Mouse (Mus musculus) forebrain, embryonic 15.5 days (tissue): ENCODE measurements at regions not wholly inside any gene's neighbourhood (a gene's known extent, or its start where the extent isn't known, plus 50 kb on each side); places are given as distances from the start of the nearest gene placed in this dataset.

Experiments used
- ATAC-seq: fragments of 200-750 bp; cut with Nextera tagmentation; replicated peaks from 2 replicates; pipeline ENCODE4 v1.8.0; 2017; ENCODE audit warnings: mild to moderate bottlenecking, moderate TSS enrichment, moderate library complexity
- H3K27ac ChIP-seq: fragments of 300-500 bp; sonication (generic); replicated peaks from 2 replicates; pipeline ENCODE4 v1.5.1; 2015; ENCODE audit warnings: mild to moderate bottlenecking, inconsistent platforms
- H3K27me3 ChIP-seq: fragments of 300-500 bp; sonication (generic); 2 replicates; pipeline ENCODE4 v1.6.1; 2015; ENCODE audit warnings: inconsistent platforms
- H3K36me3 ChIP-seq: fragments of 300-500 bp; sonication (generic); 2 replicates; pipeline ENCODE4 v1.6.1; 2015; ENCODE audit warnings: mild to moderate bottlenecking, inconsistent platforms
- H3K4me1 ChIP-seq: fragments of 300-500 bp; sonication (generic); 2 replicates; pipeline ENCODE4 v1.6.1; 2015; ENCODE audit warnings: inconsistent platforms
- H3K4me2 ChIP-seq: fragments of 300-500 bp; sonication (generic); replicated peaks from 2 replicates; pipeline ENCODE4 v1.6.1; 2015; ENCODE audit warnings: mild to moderate bottlenecking, inconsistent platforms
- H3K4me3 ChIP-seq: fragments of 300-500 bp; sonication (generic); 2 replicates; pipeline ENCODE4 v1.5.1; 2015; ENCODE audit warnings: mild to moderate bottlenecking, inconsistent platforms
- H3K9ac ChIP-seq: fragments of 300-500 bp; sonication (generic); replicated peaks from 2 replicates; pipeline ENCODE4 v1.6.1; 2015; ENCODE audit warnings: mild to moderate bottlenecking, inconsistent platforms
- H3K9me3 ChIP-seq: fragments of 300-500 bp; sonication (generic); 2 replicates; pipeline ENCODE4 v1.6.1; 2016; ENCODE audit warnings: inconsistent platforms
- WGBS: fragments of 180-500 bp; shearing (Covaris S2); methylation state at CpG from one replicate; pipeline ENCODE4 v1.1.7; 2015; ENCODE audit warnings: mixed read lengths; 5-methylcytosine and 5-hydroxymethylcytosine counted together

DNA sequence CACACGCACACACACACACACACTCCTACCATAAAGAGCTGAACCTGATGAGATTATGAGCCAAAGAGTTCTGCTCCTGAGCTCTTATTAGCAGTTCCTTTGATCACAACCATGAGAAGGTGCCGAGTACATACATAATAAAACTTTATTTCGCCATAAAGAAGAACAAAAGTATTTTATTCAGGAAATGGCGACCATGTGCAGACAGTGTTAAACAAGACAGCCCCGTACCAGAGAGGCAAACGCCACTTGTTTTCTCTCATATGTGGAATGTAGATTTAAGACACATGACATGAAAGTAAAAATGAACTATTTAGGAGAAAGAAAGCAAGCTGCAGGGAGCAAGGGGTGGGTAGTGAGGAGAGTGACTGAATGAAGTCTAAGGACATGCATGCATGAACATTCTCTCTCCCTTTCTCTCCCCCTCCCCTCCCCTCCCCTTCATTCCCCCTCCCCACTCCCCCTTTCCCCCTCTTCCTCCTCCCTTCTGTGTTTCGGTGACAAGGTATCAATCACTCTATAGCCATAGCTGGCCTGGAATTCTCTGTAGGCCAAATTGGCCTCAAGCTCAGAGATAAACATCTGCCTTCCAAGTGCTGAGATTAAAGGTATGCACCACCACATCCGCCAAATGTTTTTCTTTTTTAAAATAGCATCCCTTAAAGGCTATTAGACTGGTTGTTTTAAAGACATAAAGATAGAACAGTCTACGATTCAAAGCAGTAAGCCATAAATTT lies 266.0 kb upstream of the Map3k7 start:
- no peak overlapping the region for H3K4me2 ChIP-seq
- no peaks in the 10 kb centered on the region for H3K36me3 ChIP-seq
- H3K4me1 ChIP-seq, result no peaks in the 10 kb centered on the region
- no peak overlapping the region for H3K9ac ChIP-seq
- H3K27ac ChIP-seq, result no peak overlapping the region
- ATAC-seq, result no peak
- 68% methylated on average over 9 of the region's 9 CpGs for WGBS
- H3K4me3 ChIP-seq, result no peak overlapping the region
- H3K9me3 ChIP-seq, result no peaks in the 10 kb centered on the region
- H3K27me3 ChIP-seq, result no peaks in the 10 kb centered on the region

- no peaks in the 10 kb centered on the region for H3K9me3 ChIP-seq
- no peak overlapping the region for H3K27ac ChIP-seq
- no peaks in the 10 kb centered on the region for H3K36me3 ChIP-seq
- 89% methylated on average over 4 of the region's 4 CpGs for WGBS
- no peaks in the 10 kb centered on the region for H3K4me1 ChIP-seq
- no peak for ATAC-seq
- H3K27me3 ChIP-seq, result no peaks in the 10 kb centered on the region
- H3K9ac ChIP-seq, result no peak overlapping the region
- no peak overlapping the region for H3K4me3 ChIP-seq
- no peak overlapping the region for H3K4me2 ChIP-seq
These were observed 265.5 kb upstream of the Map3k7 start for GRCm38 (mm10) chr4:31698506-31698782.

DNA sequence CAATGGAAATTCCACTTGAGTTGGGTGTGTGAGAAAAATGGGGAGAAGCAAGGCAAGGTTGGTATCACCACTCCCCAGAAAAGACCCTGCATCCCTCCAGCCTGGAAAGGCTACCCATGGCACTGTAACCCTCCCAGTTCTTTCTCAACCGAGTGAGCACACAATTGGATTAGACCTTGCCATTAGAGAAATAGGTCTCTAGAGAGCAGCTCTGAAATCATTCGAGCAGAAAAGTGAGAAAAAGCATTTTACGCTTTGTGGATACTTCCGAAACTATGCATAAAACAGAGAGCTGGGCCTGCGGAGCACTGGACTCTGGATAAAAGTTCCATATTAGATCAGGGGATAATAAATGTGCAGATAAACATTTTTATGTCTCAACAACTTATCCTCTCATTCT lies 264.6 kb upstream of the Map3k7 start:
- Histone ChIP-seq H3K4me2 (no peak overlapping the region), H3K27ac (no peak overlapping the region), H3K9ac (no peak overlapping the region), H3K36me3 (no peaks in the 10 kb centered on the region), H3K9me3 (no peaks in the 10 kb centered on the region), H3K4me3 (no peak overlapping the region), H3K27me3 (no peaks in the 10 kb centered on the region), H3K4me1 (no peaks in the 10 kb centered on the region)
- 51% methylated on average over 5 of the region's 5 CpGs for WGBS
- no peak for ATAC-seq

DNA sequence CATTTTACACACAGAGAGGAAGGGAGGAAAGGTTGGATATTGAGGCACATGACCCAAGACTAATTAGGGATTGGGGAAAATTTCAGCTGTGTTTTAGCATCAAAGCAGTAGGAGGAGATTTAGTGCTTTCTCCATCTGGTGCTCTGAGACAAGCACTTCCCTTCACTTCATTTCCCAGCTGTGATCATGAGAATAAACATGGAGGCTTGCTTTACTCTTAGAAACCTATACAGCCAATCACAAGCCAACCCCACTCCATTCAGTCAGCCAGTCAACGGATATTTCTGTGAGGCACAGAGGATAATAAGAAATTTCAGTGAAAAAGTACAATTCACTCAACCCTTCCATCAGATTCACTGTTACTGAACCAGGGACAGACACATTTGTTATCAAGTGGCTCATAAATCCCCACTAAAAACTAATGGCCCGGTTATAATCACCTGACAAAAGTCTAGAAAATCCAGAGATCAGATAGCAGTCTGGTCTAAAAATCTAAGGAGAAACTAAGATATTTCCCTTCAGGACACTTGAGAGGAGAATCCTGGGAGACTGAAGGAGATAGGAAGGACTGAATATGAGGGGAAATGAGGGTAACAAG lies 249.7 kb upstream of the Map3k7 start:
- H3K9me3 ChIP-seq, result no peaks in the 10 kb centered on the region
- no peaks in the 10 kb centered on the region for H3K27me3 ChIP-seq
- H3K9ac ChIP-seq, result no peak overlapping the region
- no peak overlapping the region for H3K27ac ChIP-seq
- no peak overlapping the region for H3K4me3 ChIP-seq
- H3K36me3 ChIP-seq, result no peaks in the 10 kb centered on the region
- no peaks in the 10 kb centered on the region for H3K4me1 ChIP-seq
- 83% methylated on average over 2 of the region's 2 CpGs for WGBS
- no peak overlapping the region for H3K4me2 ChIP-seq
- ATAC-seq, result no peak

- 67% methylated on average over 7 of the region's 7 CpGs for WGBS
- Histone ChIP-seq H3K27me3 (no peaks in the 10 kb centered on the region), H3K4me3 (no peak overlapping the region), H3K4me1 (peaks cover 21% of the 10 kb centered on the region), H3K9ac (no peak overlapping the region), H3K9me3 (no peaks in the 10 kb centered on the region), H3K4me2 (no peak overlapping the region), H3K27ac (no peak overlapping the region), H3K36me3 (no peaks in the 10 kb centered on the region)
- ATAC-seq, result no peak
These were observed 240.4 kb upstream of the Map3k7 start for GRCm38 (mm10) chr4:31723501-31723900.

DNA sequence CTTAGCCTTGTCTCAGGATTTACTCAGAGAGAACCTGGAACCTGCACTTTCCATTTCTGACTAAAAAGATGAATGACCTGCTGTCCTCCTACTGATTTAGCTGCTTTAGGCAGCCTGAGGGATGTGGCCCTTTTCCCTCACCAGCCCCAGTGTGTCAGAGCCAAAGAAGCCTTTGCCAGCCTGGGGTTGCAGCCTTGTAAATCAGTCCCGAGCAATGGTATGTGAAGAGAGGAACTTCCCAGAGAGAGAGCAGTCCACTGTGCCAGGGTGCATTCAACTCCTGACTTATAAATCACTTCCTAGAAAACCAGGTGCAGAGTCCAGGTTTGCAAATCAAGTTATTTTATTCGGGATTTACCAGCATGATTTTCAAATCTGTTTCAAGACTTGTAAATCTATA lies 239.5 kb upstream of the Map3k7 start:
- Histone ChIP-seq H3K36me3 (no peaks in the 10 kb centered on the region), H3K27ac (no peak overlapping the region), H3K9ac (no peak overlapping the region), H3K4me3 (no peak overlapping the region), H3K27me3 (no peaks in the 10 kb centered on the region), H3K9me3 (no peaks in the 10 kb centered on the region), H3K4me2 (no peak overlapping the region), H3K4me1 (peaks cover 22% of the 10 kb centered on the region)
- ATAC-seq, result no peak
- 70% methylated on average over 2 of the region's 2 CpGs for WGBS

GRCm38 (mm10) chr4:31727498-31728148 lies 236.3 kb upstream of the Map3k7 start:
- Histone ChIP-seq H3K9ac (no peak overlapping the region), H3K4me1 (peaks cover 22% of the 10 kb centered on the region), H3K36me3 (no peaks in the 10 kb centered on the region), H3K9me3 (no peaks in the 10 kb centered on the region), H3K27me3 (no peaks in the 10 kb centered on the region), H3K4me3 (no peak overlapping the region), H3K27ac (peak overlapping the region; percentile 41), H3K4me2 (no peak overlapping the region)
- 18% methylated on average over 9 of the region's 9 CpGs for WGBS
- ATAC-seq, result peak; percentile 93

GRCm38 (mm10) chr4:31728149-31728516 lies 235.8 kb upstream of the Map3k7 start:
- H3K9me3 ChIP-seq, result no peaks in the 10 kb centered on the region
- no peak overlapping the region for H3K4me3 ChIP-seq
- H3K4me1 ChIP-seq, result peaks cover 22% of the 10 kb centered on the region
- H3K27ac ChIP-seq, result 0 out of 2 replicates have a peak overlapping the region, but pooled peaks have one; percentile 16
- no peak overlapping the region for H3K4me2 ChIP-seq
- WGBS, result 47% methylated on average over 3 of the region's 3 CpGs
- no peaks in the 10 kb centered on the region for H3K27me3 ChIP-seq
- no peaks in the 10 kb centered on the region for H3K36me3 ChIP-seq
- H3K9ac ChIP-seq, result no peak overlapping the region
- no peak for ATAC-seq

- ATAC-seq, result no peak
- no peaks in the 10 kb centered on the region for H3K4me1 ChIP-seq
These were observed 220.1 kb upstream of the Map3k7 start for GRCm38 (mm10) chr4:31743776-31744175.

DNA sequence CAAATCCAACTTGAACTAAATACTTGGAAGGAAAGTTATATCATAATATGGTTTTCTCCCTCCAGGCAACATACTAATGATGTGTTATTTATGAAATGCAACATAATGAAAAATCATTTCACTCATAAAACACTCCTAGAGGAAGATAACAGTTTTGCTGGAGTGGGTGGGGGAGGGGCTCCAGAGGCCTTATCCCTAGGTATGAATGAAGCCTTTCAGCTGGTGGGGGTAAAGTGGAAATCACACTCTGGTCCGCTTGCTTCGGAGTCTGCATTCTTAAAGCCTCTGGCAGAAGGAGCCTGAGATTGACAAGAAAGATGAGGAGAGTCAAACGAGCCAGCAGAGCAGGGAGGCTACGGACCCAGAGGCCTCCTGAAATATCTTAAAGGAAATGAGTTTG lies 219.5 kb upstream of the Map3k7 start:
- Histone ChIP-seq H3K4me3 (no peak overlapping the region), H3K9ac (no peak overlapping the region), H3K36me3 (no peaks in the 10 kb centered on the region), H3K9me3 (no peaks in the 10 kb centered on the region), H3K4me2 (no peak overlapping the region), H3K4me1 (no peaks in the 10 kb centered on the region), H3K27me3 (no peaks in the 10 kb centered on the region), H3K27ac (no peak overlapping the region)
- no peak for ATAC-seq
- 57% methylated on average over 4 of the region's 4 CpGs for WGBS

More at GRCm38 (mm10) chr4:31743776-31744175, 220.1 kb upstream of the Map3k7 start:
- Histone ChIP-seq H3K27me3 (no peaks in the 10 kb centered on the region), H3K4me2 (no peak overlapping the region), H3K4me3 (no peak overlapping the region), H3K9me3 (no peaks in the 10 kb centered on the region), H3K9ac (no peak overlapping the region), H3K27ac (no peak overlapping the region), H3K36me3 (no peaks in the 10 kb centered on the region)
- WGBS, result 89% methylated on average over 3 of the region's 3 CpGs

GRCm38 (mm10) chr4:31753677-31754312 lies 210.1 kb upstream of the Map3k7 start:
- H3K9me3 ChIP-seq, result no peaks in the 10 kb centered on the region
- no peak overlapping the region for H3K4me2 ChIP-seq
- no peaks in the 10 kb centered on the region for H3K36me3 ChIP-seq
- H3K4me3 ChIP-seq, result no peak overlapping the region
- H3K27me3 ChIP-seq, result no peaks in the 10 kb centered on the region
- H3K27ac ChIP-seq, result no peak overlapping the region
- no peak overlapping the region for H3K9ac ChIP-seq
- H3K4me1 ChIP-seq, result no peaks in the 10 kb centered on the region
- ATAC-seq, result 0 out of 2 replicates have a peak, but pooled peaks have one; percentile 51
- WGBS, result 89% methylated on average over 5 of the region's 5 CpGs

DNA sequence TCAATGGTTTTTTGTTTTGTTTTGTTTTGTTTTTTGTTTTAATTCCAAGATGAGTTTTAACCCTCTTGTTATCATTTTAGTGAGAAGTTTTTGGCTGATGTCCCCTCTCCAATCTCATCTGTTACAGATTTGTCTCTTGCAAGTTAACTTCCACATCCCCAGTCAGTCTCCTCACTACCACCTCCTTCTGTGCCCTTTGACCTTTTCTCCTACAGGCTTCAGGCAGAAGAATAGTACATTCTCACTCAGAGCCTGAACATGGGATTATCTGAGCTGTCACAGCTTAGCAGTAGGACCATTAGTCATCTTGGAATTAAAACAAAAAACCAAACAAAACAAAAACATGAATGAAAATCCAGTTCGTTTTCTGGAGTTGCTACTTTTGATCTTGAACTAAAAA lies 206.8 kb upstream of the Map3k7 start:
- Histone ChIP-seq H3K9me3 (no peaks in the 10 kb centered on the region), H3K4me3 (no peak overlapping the region), H3K4me2 (no peak overlapping the region), H3K27ac (no peak overlapping the region), H3K4me1 (no peaks in the 10 kb centered on the region), H3K27me3 (no peaks in the 10 kb centered on the region), H3K36me3 (no peaks in the 10 kb centered on the region), H3K9ac (no peak overlapping the region)
- WGBS, result 25% methylated on average over 1 of the region's 1 CpGs
- ATAC-seq, result no peak
